Mouse (Mus musculus): ENCODE measurements around the gene Neurog3.

GRCm38 (mm10) chr10:62089071-62089470 lies 43.8 kb upstream of the Neurog3 start:
- TF ChIP-seq CTCF (IDR thresholded peaks at IDR 0.05; ENCODE audit: low read depth), result no peak
- no peak for TF ChIP-seq EP300 (IDR thresholded peaks at IDR 0.05; ENCODE audit: low read depth)

Measured in heart, postnatal 0 days (tissue).